Mouse (Mus musculus) CH12.LX (cell line): ENCODE results near the gene Gm45713. TPM values are rescaled to one million over a fixed set of nuclear protein-coding genes. Genes with fewer than 3 reads are reported as not detected.

Experiments used
- DNase-seq: peaks from one replicate; pipeline ENCODE4 v3.0.0-alpha.2; 2013; ENCODE audit errors: extremely low read depth
- H3K27ac ChIP-seq: 2 replicates; pipeline ENCODE4 v1.5.1; 2012; ENCODE audit warnings: low read depth, mild to moderate bottlenecking, control low read depth, moderate library complexity; ENCODE audit not compliant: insufficient read depth
- H3K27me3 ChIP-seq: replicated peaks from 2 replicates; pipeline ENCODE3; 2012; ENCODE audit warnings: inconsistent platforms
- H3K36me3 ChIP-seq, 2 experiments: replicated peaks in 1 of 2; 2 replicates each; pipeline versions ENCODE3 to v1.6.1; 2012; ENCODE audit warnings: inconsistent platforms in 1 of 2, low read length in 1 of 2, mild to moderate bottlenecking in 1 of 2, mixed read lengths in 1 of 2, moderate library complexity in 1 of 2; ENCODE audit not compliant: control insufficient read depth in 1 of 2, insufficient read depth in 1 of 2
- H3K4me1 ChIP-seq, 2 experiments: 2 replicates each; pipeline ENCODE4 v1.6.1; 2012; ENCODE audit warnings: inconsistent platforms in 1 of 2, moderate library complexity in 1 of 2; ENCODE audit not compliant: insufficient read depth in 2 of 2, control insufficient read depth in 1 of 2
- H3K4me2 ChIP-seq: 2 replicates; pipeline ENCODE4 v1.6.1; 2012; ENCODE audit warnings: low read depth, mild to moderate bottlenecking, control low read depth; ENCODE audit not compliant: poor library complexity, insufficient read depth, severe bottlenecking
- H3K4me3 ChIP-seq, 3 experiments: fragments of 150-350 bp in 1 of 3; sonication (generic) in 1 of 3; replicated peaks in 1 of 3; 2 replicates each; pipeline versions ENCODE3 to v1.5.1; 2011 to 2012; ENCODE audit warnings: low read depth in 2 of 3, low read length in 2 of 3, mild to moderate bottlenecking in 2 of 3, moderate library complexity in 2 of 3, control low read depth in 1 of 3, improper control_type of control experiment in 1 of 3, inconsistent platforms in 1 of 3, mixed read lengths in 1 of 3; ENCODE audit not compliant: poor library complexity in 1 of 3
- H3K79me2 ChIP-seq: replicated peaks from 2 replicates; pipeline ENCODE4 v1.6.1; 2012; ENCODE audit warnings: mild to moderate bottlenecking, moderate library complexity; ENCODE audit not compliant: control insufficient read depth, poor library complexity, insufficient read depth, severe bottlenecking; ENCODE audit errors: extremely low read depth
- H3K9ac ChIP-seq: 2 replicates; pipeline ENCODE4 v1.6.1; 2012; ENCODE audit warnings: low read depth, mild to moderate bottlenecking, control low read depth, moderate library complexity; ENCODE audit not compliant: insufficient read depth
- H3K9me3 ChIP-seq: replicated peaks from 2 replicates; pipeline ENCODE3; 2012; ENCODE audit warnings: low read length, inconsistent platforms, mixed read lengths
- BHLHE40 ChIP-seq: IDR thresholded peaks from 2 replicates; pipeline ENCODE4 v1.6.1; 2011; ENCODE audit warnings: mild to moderate bottlenecking, low read depth, low read length, improper control_type of control experiment
- CHD1 ChIP-seq: IDR thresholded peaks from 2 replicates; pipeline ENCODE4 v1.6.1; 2012; ENCODE audit warnings: low read depth, low read length, improper control_type of control experiment, inconsistent platforms
- CHD2 ChIP-seq: IDR thresholded peaks from 2 replicates; pipeline ENCODE4 v1.6.1; 2011; ENCODE audit warnings: low read length, improper control_type of control experiment
- CTCF ChIP-seq, 2 experiments: IDR thresholded peaks in 1 of 2; conservative IDR thresholded peaks in 1 of 2; 2 replicates each; pipeline ENCODE4 v1.5.1; 2011 to 2012; ENCODE audit warnings: low read depth in 2 of 2, low read length in 2 of 2, improper control_type of control experiment in 1 of 2, inconsistent platforms in 1 of 2, mild to moderate bottlenecking in 1 of 2, moderate library complexity in 1 of 2
- E2F4 ChIP-seq: IDR thresholded peaks from 2 replicates; pipeline ENCODE4 v1.6.1; 2011; ENCODE audit warnings: low read depth, low read length, improper control_type of control experiment; ENCODE audit not compliant: insufficient replicate concordance
- ELF1 ChIP-seq: IDR thresholded peaks from 2 replicates; pipeline ENCODE4 v1.6.1; 2014; ENCODE audit warnings: low read depth, mild to moderate bottlenecking, inconsistent platforms, low read length, improper control_type of control experiment
- EP300 ChIP-seq: IDR thresholded peaks from 2 replicates; pipeline ENCODE4 v1.6.1; 2011; ENCODE audit warnings: low read length, improper control_type of control experiment
- ETS1 ChIP-seq: conservative IDR thresholded peaks from 2 replicates; pipeline ENCODE4 v1.6.1; 2012; ENCODE audit warnings: low read depth, mild to moderate bottlenecking, inconsistent platforms, low read length, improper control_type of control experiment, moderate library complexity
- GABPA ChIP-seq: IDR thresholded peaks from 2 replicates; pipeline ENCODE4 v1.6.1; 2012; ENCODE audit warnings: low read depth, low read length, improper control_type of control experiment, inconsistent platforms; ENCODE audit not compliant: insufficient replicate concordance
- HCFC1 ChIP-seq: IDR thresholded peaks from 2 replicates; pipeline ENCODE4 v1.6.1; 2012; ENCODE audit warnings: low read depth, mild to moderate bottlenecking, inconsistent platforms, low read length, improper control_type of control experiment
- IRF4 ChIP-seq: IDR thresholded peaks from 2 replicates; pipeline ENCODE4 v1.6.1; 2014; ENCODE audit warnings: low read depth, mild to moderate bottlenecking, inconsistent platforms, low read length, improper control_type of control experiment
- JUN ChIP-seq: IDR thresholded peaks from 2 replicates; pipeline ENCODE4 v1.6.1; 2011; ENCODE audit warnings: low read depth, mild to moderate bottlenecking, low read length, improper control_type of control experiment, moderate library complexity; ENCODE audit not compliant: insufficient read depth
- JUND ChIP-seq: conservative IDR thresholded peaks from 2 replicates; pipeline ENCODE4 v1.6.1; 2011; ENCODE audit warnings: low read depth, low read length, improper control_type of control experiment
- KAT2A ChIP-seq: IDR thresholded peaks from 2 replicates; pipeline ENCODE4 v1.6.1; 2012; ENCODE audit warnings: low read length, improper control_type of control experiment, inconsistent platforms; ENCODE audit not compliant: insufficient replicate concordance
- MAFK ChIP-seq: IDR thresholded peaks from 2 replicates; pipeline ENCODE4 v1.6.1; 2011; ENCODE audit warnings: low read length, improper control_type of control experiment; ENCODE audit not compliant: insufficient replicate concordance
- MAX ChIP-seq: IDR thresholded peaks from 2 replicates; pipeline ENCODE4 v1.6.1; 2011; ENCODE audit warnings: low read length, improper control_type of control experiment
- MAZ ChIP-seq: IDR thresholded peaks from 2 replicates; pipeline ENCODE4 v1.6.1; 2012; ENCODE audit warnings: low read depth, mild to moderate bottlenecking, inconsistent platforms, low read length, improper control_type of control experiment, moderate library complexity
- MXI1 ChIP-seq: IDR thresholded peaks from 2 replicates; pipeline ENCODE4 v1.6.1; 2011; ENCODE audit warnings: mild to moderate bottlenecking, low read depth, low read length, improper control_type of control experiment
- MYC ChIP-seq: IDR thresholded peaks from 2 replicates; pipeline ENCODE4 v1.6.1; 2011; ENCODE audit warnings: low read depth, mild to moderate bottlenecking, improper control_type of control experiment, low read length
- NELFE ChIP-seq: IDR thresholded peaks from 2 replicates; pipeline ENCODE4 v1.6.1; 2011; ENCODE audit warnings: low read depth, low read length, improper control_type of control experiment
- NRF1 ChIP-seq: IDR thresholded peaks from 2 replicates; pipeline ENCODE4 v1.6.1; 2014; ENCODE audit warnings: low read depth, mild to moderate bottlenecking, inconsistent platforms, low read length, improper control_type of control experiment, moderate library complexity
- PAX5 ChIP-seq: IDR thresholded peaks from 2 replicates; pipeline ENCODE4 v1.6.1; 2012; ENCODE audit warnings: low read length, inconsistent platforms, mixed read lengths
- POLR2A ChIP-seq: IDR thresholded peaks from 2 replicates; pipeline ENCODE4 v1.6.1; 2011; ENCODE audit warnings: low read depth, mild to moderate bottlenecking, improper control_type of control experiment, low read length
- POLR2AphosphoS2 ChIP-seq: IDR thresholded peaks from 2 replicates; pipeline ENCODE4 v1.6.1; 2011; ENCODE audit warnings: low read depth, low read length, improper control_type of control experiment
- RAD21 ChIP-seq: IDR thresholded peaks from 2 replicates; pipeline ENCODE4 v1.6.1; 2011; ENCODE audit warnings: low read depth, mild to moderate bottlenecking, low read length, improper control_type of control experiment, moderate library complexity
- RCOR1 ChIP-seq: conservative IDR thresholded peaks from 2 replicates; pipeline ENCODE4 v1.6.1; 2012; ENCODE audit warnings: low read depth, mild to moderate bottlenecking, inconsistent platforms, low read length, improper control_type of control experiment
- SIN3A ChIP-seq: IDR thresholded peaks from 2 replicates; pipeline ENCODE4 v1.6.1; 2012; ENCODE audit warnings: low read length, improper control_type of control experiment, inconsistent platforms
- SMC3 ChIP-seq: IDR thresholded peaks from 2 replicates; pipeline ENCODE4 v1.6.1; 2011; ENCODE audit warnings: low read depth, low read length, improper control_type of control experiment
- TBP ChIP-seq: conservative IDR thresholded peaks from 2 replicates; pipeline ENCODE4 v1.6.1; 2011; ENCODE audit warnings: low read depth, low read length, improper control_type of control experiment
- TCF12 ChIP-seq: IDR thresholded peaks from 2 replicates; pipeline ENCODE4 v1.6.1; 2014; ENCODE audit warnings: low read depth, mild to moderate bottlenecking, inconsistent platforms, low read length, improper control_type of control experiment
- UBTF ChIP-seq: IDR thresholded peaks from 2 replicates; pipeline ENCODE4 v1.6.1; 2012; ENCODE audit warnings: low read depth, mild to moderate bottlenecking, inconsistent platforms, low read length, improper control_type of control experiment, moderate library complexity
- USF1 ChIP-seq: IDR thresholded peaks from 2 replicates; pipeline ENCODE4 v1.6.1; 2014; ENCODE audit warnings: low read depth, mild to moderate bottlenecking, inconsistent platforms, low read length, improper control_type of control experiment
- USF2 ChIP-seq: conservative IDR thresholded peaks from 2 replicates; pipeline ENCODE4 v1.6.1; 2011; ENCODE audit warnings: low read depth, low read length, improper control_type of control experiment
- ZC3H11A ChIP-seq: IDR thresholded peaks from 2 replicates; pipeline ENCODE4 v1.6.1; 2012; ENCODE audit warnings: low read depth, mild to moderate bottlenecking, inconsistent platforms, low read length, improper control_type of control experiment
- ZKSCAN1 ChIP-seq: IDR thresholded peaks from 2 replicates; pipeline ENCODE4 v1.6.1; 2012; ENCODE audit warnings: low read depth, inconsistent platforms, low read length, improper control_type of control experiment, borderline replicate concordance
- ZMIZ1 ChIP-seq: IDR thresholded peaks from 2 replicates; pipeline ENCODE4 v1.6.1; 2012; ENCODE audit warnings: low read depth, mild to moderate bottlenecking, inconsistent platforms, low read length, improper control_type of control experiment
- ZNF384 ChIP-seq: IDR thresholded peaks from 2 replicates; pipeline ENCODE4 v1.6.1; 2012; ENCODE audit warnings: low read depth, low read length, improper control_type of control experiment, inconsistent platforms
- dilution Hi-C: fragments of 300-500 bp; cut with MboI; formaldehyde crosslinking; loops from 2 replicates; pipeline ENCODE4 v1.14.3; 2020; ENCODE audit warnings: low sequenced_read_pairs; ENCODE audit not compliant: extremely low pct_unique_long_range_greater_than_20kb, extremely low pct_ligation_motif_present
- in situ Hi-C: fragments of 300-500 bp; cut with MboI; formaldehyde crosslinking; loops from 3 replicates; pipeline ENCODE4 v1.14.3; 2019; ENCODE audit warnings: low sequenced_read_pairs, low pct_ligation_motif_present, low pct_unique_long_range_greater_than_20kb, mixed read lengths
- polyA plus RNA-seq: library from polyadenylated mRNA; unstranded; fragments of >175 nt; gene quantifications from 2 replicates; pipeline ENCODE4 v1.2.1, GENCODE M21; 2012; ENCODE audit warnings: low read depth; ENCODE audit not compliant: insufficient read length
- total RNA-seq, 2 experiments: library from RNA; depleted of rRNA; stranded (reverse); fragments of 300-350 nt in 1 of 2; fragments of >200 nt in 1 of 2; gene quantifications; 2 replicates each; pipeline ENCODE4 v1.2.3; 2012 to 2014

Gm45713 gene
- total and polyA plus RNA-seq, 3 experiments = 2.2 TPM; not detected in 2

- peak; percentile 99 for DNase-seq
- H3K27me3 ChIP-seq = no peaks in the 10 kb centered on the region
- H3K36me3 ChIP-seq = peaks cover 55 to 70% of the 10 kb centered on the region in 2 experiments
- H3K9me3 ChIP-seq = no peaks in the 10 kb centered on the region
- H3K4me3 ChIP-seq = peak within 1 kb of the TSS; percentile 84 to 93 (median 92)
- H3K79me2 ChIP-seq = peaks cover 44% of the 10 kb centered on the region
- dilution Hi-C loops = no loop called here
- H3K27ac ChIP-seq = peak within 1 kb of the TSS; percentile 82
- H3K4me2 ChIP-seq = peak within 1 kb of the TSS; percentile 60
- H3K4me1 ChIP-seq = peaks cover 10 to 47% of the 10 kb centered on the region in 2 experiments
- peak within 1 kb of the TSS; percentile 96 for H3K9ac ChIP-seq
- in situ Hi-C loops = loop anchor here (5.0 kb wide), 1 partner anchor 42 kb away; no protein-coding TSS in a partner anchor
- TF ChIP-seq ZMIZ1 (peak; percentile 85; the same call in 1 of the 2 replicates), E2F4 (peak; percentile 91; the same call in 1 of the 2 replicates), SMC3 (no peak), POLR2A (peak; percentile 86), RAD21 (no peak), ELF1 (peak; percentile 91), GABPA (no peak; the same call in 1 of the 2 replicates), ETS1 (peak; percentile 59), USF2 (peak; percentile 78), IRF4 (peak; percentile 59), ZC3H11A (no peak), NRF1 (peak; percentile 63), MAZ (no peak), SIN3A (peak; percentile 66; the same call in 1 of the 2 replicates), UBTF (no peak), USF1 (peak; percentile 85), ZKSCAN1 (no peak), JUN (no peak), MAX (peak; percentile 99), POLR2AphosphoS2 (peak; percentile 99), CHD2 (peak; percentile 98), CTCF (conservative IDR thresholded peaks at IDR 0.05 in 1 of 2, IDR thresholded peaks at IDR 0.05 in 1 of 2; ENCODE audit: low read depth in 2 of 2, low read length in 2 of 2) (0 out of 4 replicates have a peak, but pooled peaks of 1 of the 2 experiments have one; percentile 8), NELFE (peak; percentile 86), KAT2A (peak; percentile 82), ZNF384 (no peak), CHD1 (peak; percentile 8; the same call in 1 of the 2 replicates), PAX5 (no peak), BHLHE40 (peak; percentile 97), EP300 (no peak), MYC (peak; percentile 99), HCFC1 (peak; percentile 87), MXI1 (peak; percentile 98), TCF12 (peak; percentile 89), RCOR1 (0 out of 2 replicates have a peak, but pooled peaks have one; percentile 53), JUND (no peak), MAFK (no peak), TBP (peak; percentile 85)
Observed at GRCm38 (mm10) chr7:45124224-45125143, 11.5 kb downstream of the Gm45713 start, which contains the start of gene Rps11. Gene Rps11 (minus strand): TSS chr7:45124439.
